Mouse (Mus musculus) lung, embryonic 14.5 days (tissue): ENCODE data around the gene Ndufa7. TPM values are rescaled to one million over a fixed set of nuclear protein-coding genes. Genes with fewer than 3 reads are reported as not detected.
"Not testable (repeated sequence)": the region's sequence is repeated elsewhere in the genome, so short reads cannot be mapped to it uniquely, and the experiment has no call there.

Source experiments
- ATAC-seq: fragments of 200-750 bp; cut with Nextera tagmentation; 2 replicates; pipeline ENCODE4 v1.8.0; 2017; ENCODE audit warnings: mild to moderate bottlenecking, moderate TSS enrichment, moderate library complexity; ENCODE audit not compliant: insufficient read depth
- DNase-seq: peaks from one replicate; pipeline ENCODE4 v3.0.0-alpha.2; 2015
- H3K27ac ChIP-seq: fragments of 300-500 bp; sonication (generic); 2 replicates; pipeline ENCODE4 v1.5.1; 2014; ENCODE audit warnings: low read depth, mild to moderate bottlenecking, moderate library complexity
- H3K27me3 ChIP-seq: fragments of 300-500 bp; sonication (generic); 2 replicates; pipeline ENCODE4 v1.6.1; 2014; ENCODE audit warnings: low read length, control low read depth; ENCODE audit not compliant: insufficient read depth
- H3K36me3 ChIP-seq: fragments of 300-500 bp; sonication (generic); 2 replicates; pipeline ENCODE4 v1.6.1; 2014; ENCODE audit warnings: control low read depth; ENCODE audit not compliant: insufficient read depth
- H3K4me1 ChIP-seq: fragments of 300-500 bp; sonication (generic); 2 replicates; pipeline ENCODE4 v1.6.1; 2014; ENCODE audit warnings: antibody characterized with exemption, control low read depth; ENCODE audit not compliant: insufficient read depth
- H3K4me2 ChIP-seq: fragments of 300-500 bp; sonication (generic); 2 replicates; pipeline ENCODE4 v1.6.1; 2014; ENCODE audit warnings: mild to moderate bottlenecking
- H3K4me3 ChIP-seq: fragments of 300-500 bp; sonication (generic); 2 replicates; pipeline ENCODE4 v1.5.1; 2014; ENCODE audit warnings: low read depth, low read length
- H3K9ac ChIP-seq: fragments of 300-500 bp; sonication (generic); 2 replicates; pipeline ENCODE4 v1.6.1; 2014
- H3K9me3 ChIP-seq: fragments of 300-500 bp; sonication (generic); 2 replicates; pipeline ENCODE4 v1.6.1; 2016; ENCODE audit warnings: low read depth, low read length, control low read depth
- CTCF ChIP-seq: IDR thresholded peaks from 2 replicates; pipeline ENCODE4 v1.5.1; 2016; ENCODE audit warnings: antibody characterized with exemption, low read depth
- WGBS: fragments of 180-500 bp; shearing (Covaris S2); extraction: QIAGEN DNeasy Blood & Tissue Kit; methylation state at CpG from one replicate; pipeline ENCODE4 v1.1.7; 2014; 5-methylcytosine and 5-hydroxymethylcytosine counted together
- microRNA-seq: library from miRNA; unstranded; fragments of <30 nt; microRNA quantifications from one replicate; pipeline ENCODE4, GENCODE M21; 2016; ENCODE audit warnings: borderline number of aligned reads
- polyA plus RNA-seq: library from polyadenylated mRNA; unstranded; fragments of >200 nt; fragmentation: Nextera tagmentation; extraction: Ambion mirVana; gene quantifications from 2 replicates; pipeline ENCODE4 v1.2.1, GENCODE M21; 2014

The Ndufa7 gene
- polyA plus RNA-seq, 1 experiment from 2014 or later: 474 TPM

DNA sequence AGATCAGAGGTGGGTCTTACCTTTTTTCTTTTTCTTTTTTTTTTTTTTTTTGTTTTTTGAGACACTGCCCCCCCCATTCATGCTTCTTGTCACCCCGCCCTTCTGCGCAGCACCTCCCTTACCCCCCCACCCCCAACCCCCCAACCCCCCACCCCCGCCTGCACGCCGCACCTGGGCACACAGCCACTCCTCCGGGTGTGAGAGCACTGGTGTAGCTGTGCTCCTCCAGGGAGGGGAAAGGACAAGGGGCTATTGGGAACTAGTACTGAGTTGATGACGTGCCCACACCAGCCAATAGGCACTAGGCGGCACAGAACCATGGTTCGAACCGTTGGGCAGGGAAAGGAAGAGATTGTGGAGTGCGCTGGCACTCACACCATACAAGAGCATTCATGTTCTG, 50.0 kb downstream of the Ndufa7 start:
- H3K4me3 ChIP-seq: no peak overlapping the region
- H3K9ac ChIP-seq: no peak overlapping the region
- H3K27me3 ChIP-seq: no peaks in the 10 kb centered on the region
- no peak for TF ChIP-seq CTCF
- no peaks in the 10 kb centered on the region for H3K4me1 ChIP-seq
- peaks cover 32% of the 10 kb centered on the region for H3K36me3 ChIP-seq
- ATAC-seq: no peak
- no peaks in the 10 kb centered on the region for H3K9me3 ChIP-seq
- DNase-seq: no peak
- WGBS: 84% methylated on average over 11 of the region's 11 CpGs
- H3K4me2 ChIP-seq: no peak overlapping the region
- no peak overlapping the region for H3K27ac ChIP-seq

GRCm38 (mm10) chr17:33875797-33876196, 51.4 kb downstream of the Ndufa7 start:
- not testable (repeated sequence) for H3K4me2 ChIP-seq, H3K27ac ChIP-seq, H3K27me3 ChIP-seq, H3K4me1 ChIP-seq, H3K9ac ChIP-seq, H3K4me3 ChIP-seq, ATAC-seq, H3K9me3 ChIP-seq
- peak; percentile 34 for DNase-seq
- TF ChIP-seq CTCF: peak; percentile 24; the same call in 1 of the 2 replicates
- WGBS: 79% methylated on average over 5 of the region's 5 CpGs
- H3K36me3 ChIP-seq: peaks cover 41% of the 10 kb centered on the region

DNA sequence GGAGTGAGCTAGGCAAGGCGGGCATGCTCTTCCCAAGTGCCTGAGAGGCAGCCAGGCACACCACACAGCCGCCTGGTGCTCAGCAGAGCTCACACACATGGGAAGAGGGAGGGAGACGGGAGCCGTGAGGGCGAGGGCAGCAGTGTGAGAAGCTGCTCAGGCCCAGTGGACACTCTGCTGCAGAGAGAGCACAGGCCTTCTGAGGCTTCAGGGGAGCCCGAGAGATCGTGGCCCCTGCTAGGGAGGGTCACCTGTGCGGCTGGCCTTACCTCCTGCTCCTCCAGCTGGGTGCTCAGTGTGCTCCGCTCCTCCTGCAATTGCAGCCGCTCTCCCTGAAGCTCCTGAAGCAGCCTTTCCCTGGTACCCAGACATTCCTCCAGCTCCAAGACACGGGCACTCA, 59.9 kb downstream of the Ndufa7 start:
- H3K9me3 ChIP-seq, H3K27me3 ChIP-seq, H3K4me1 ChIP-seq, DNase-seq, H3K4me3 ChIP-seq, H3K27ac ChIP-seq, H3K4me2 ChIP-seq, H3K9ac ChIP-seq, ATAC-seq: not testable (repeated sequence)
- 93% methylated on average over 9 of the region's 11 CpGs for WGBS
- peaks cover 47% of the 10 kb centered on the region for H3K36me3 ChIP-seq

DNA sequence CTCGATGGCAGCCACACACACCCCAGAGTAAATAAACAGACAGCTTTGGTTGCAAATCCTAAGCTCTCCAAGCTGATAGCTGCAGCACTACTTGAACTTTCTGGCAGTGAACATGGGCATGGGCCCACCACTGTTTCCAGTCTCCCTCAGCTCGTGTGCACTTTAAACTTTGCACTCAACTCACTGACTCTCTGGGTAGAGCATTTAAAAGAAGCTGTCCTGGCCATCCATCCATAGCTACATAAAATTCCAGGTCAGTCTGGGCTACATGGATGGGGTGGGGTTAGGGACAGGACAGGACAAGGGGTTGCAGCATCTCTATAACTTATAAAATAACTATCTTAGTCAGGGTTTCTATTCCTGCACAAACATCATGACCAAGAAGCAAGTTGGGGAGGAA, 63.4 kb downstream of the Ndufa7 start:
- peaks cover 22% of the 10 kb centered on the region for H3K36me3 ChIP-seq
- H3K27me3 ChIP-seq, ATAC-seq, H3K9me3 ChIP-seq, H3K27ac ChIP-seq, H3K4me1 ChIP-seq, H3K9ac ChIP-seq, DNase-seq, H3K4me3 ChIP-seq: not testable (repeated sequence)
- peak overlapping the region; percentile 65; the same call in 1 of the 2 replicates for H3K4me2 ChIP-seq
- WGBS: 29% methylated on average over 2 of the region's 2 CpGs

Small RNA genes within 50 kb of the gene (microRNA-seq; reads per million reads assigned to microRNA genes)
- not detected for gene Gm27740

Other genes starting within 250 kb of the Ndufa7 start
- 68.6 and 74.0 TPM in 2 replicates for gene Zfp414, start 195.5 kb upstream of the Ndufa7 start, polyA plus RNA-seq
- gene Pram1, start 186.5 kb upstream of the Ndufa7 start, polyA plus RNA-seq: 0.55 and 1.6 TPM in 2 replicates
- gene Hnrnpm, start 137.7 kb upstream of the Ndufa7 start, polyA plus RNA-seq: 407 and 411 TPM in 2 replicates
- gene March2, start 105.9 kb upstream of the Ndufa7 start, polyA plus RNA-seq: 45.3 and 46.4 TPM in 2 replicates
- gene Rab11b, start 64.0 kb upstream of the Ndufa7 start, polyA plus RNA-seq: 241 and 278 TPM in 2 replicates
- 31.9 and 35.4 TPM in 2 replicates for gene Angptl4, start 42.7 kb upstream of the Ndufa7 start, polyA plus RNA-seq
- gene Kank3, start 14.1 kb upstream of the Ndufa7 start, polyA plus RNA-seq: 65.1 and 65.4 TPM in 2 replicates
- gene Rps28, start within 50 bp of the Ndufa7 start, polyA plus RNA-seq: 1,180 and 1,276 TPM in 2 replicates
- 71.1 and 76.3 TPM in 2 replicates for gene Cd320, start 18.5 kb downstream of the Ndufa7 start, polyA plus RNA-seq
- not detected in 2 replicates for gene Gm7029, start 49.3 kb downstream of the Ndufa7 start, polyA plus RNA-seq
- 8.3 and 9.3 TPM in 2 replicates for gene Kifc1, start 66.1 kb downstream of the Ndufa7 start, polyA plus RNA-seq
- gene Platr17, start 80.6 kb downstream of the Ndufa7 start, polyA plus RNA-seq: 0.32 TPM in 1 of 2 replicates, not detected in the other
- 39.3 and 47.1 TPM in 2 replicates for gene Daxx, start 84.8 kb downstream of the Ndufa7 start, polyA plus RNA-seq
- gene Tapbp, start 91.3 kb downstream of the Ndufa7 start, polyA plus RNA-seq: 30.1 and 31.4 TPM in 2 replicates
- 11.1 and 13.2 TPM in 2 replicates for gene Zbtb22, start 91.3 kb downstream of the Ndufa7 start, polyA plus RNA-seq
- 38.2 and 49.1 TPM in 2 replicates for gene Rgl2, start 105.0 kb downstream of the Ndufa7 start, polyA plus RNA-seq
- gene Pfdn6, start 115.8 kb downstream of the Ndufa7 start, polyA plus RNA-seq: 142 and 145 TPM in 2 replicates
- gene Wdr46, start 116.1 kb downstream of the Ndufa7 start, polyA plus RNA-seq: 29.5 and 37.2 TPM in 2 replicates
- 2.3 and 2.6 TPM in 2 replicates for gene B3galt4, start 126.9 kb downstream of the Ndufa7 start, polyA plus RNA-seq
- gene Vps52, start 131.2 kb downstream of the Ndufa7 start, polyA plus RNA-seq: 34.2 and 34.8 TPM in 2 replicates
- 2,038 and 2,085 TPM in 2 replicates for gene Rps18, start 131.4 kb downstream of the Ndufa7 start, polyA plus RNA-seq
- 24.4 and 32.9 TPM in 2 replicates for gene H2-K1, start 175.8 kb downstream of the Ndufa7 start, polyA plus RNA-seq
- gene Ring1, start 200.1 kb downstream of the Ndufa7 start, polyA plus RNA-seq: 5.6 and 6.6 TPM in 2 replicates
- 35.9 and 40.6 TPM in 2 replicates for gene H2-Ke6, start 203.5 kb downstream of the Ndufa7 start, polyA plus RNA-seq
- 102 and 105 TPM in 2 replicates for gene Slc39a7, start 207.1 kb downstream of the Ndufa7 start, polyA plus RNA-seq
- 30.3 and 35.3 TPM in 2 replicates for gene Rxrb, start 207.2 kb downstream of the Ndufa7 start, polyA plus RNA-seq
- gene Col11a2, start 214.9 kb downstream of the Ndufa7 start, polyA plus RNA-seq: 4.3 and 5.0 TPM in 2 replicates